Mouse (Mus musculus) intestine, postnatal 0 days (tissue): Measurements from ENCODE around the gene Pdia3. TPM values are rescaled to one million over a fixed set of nuclear protein-coding genes. Genes with fewer than 3 reads are reported as not detected.
"Not testable (repeated sequence)": the region's sequence is repeated elsewhere in the genome, so short reads cannot be mapped to it uniquely, and the experiment has no call there.

Experiments used
- ATAC-seq: fragments of 200-750 bp; cut with Nextera tagmentation; 2 replicates; pipeline ENCODE4 v1.8.0; 2017; ENCODE audit warnings: mild to moderate bottlenecking, moderate TSS enrichment, moderate library complexity
- H3K27ac ChIP-seq: fragments of 300-500 bp; sonication (generic); 2 replicates; pipeline ENCODE4 v1.5.1; 2014; ENCODE audit warnings: mild to moderate bottlenecking, low read depth, low read length, moderate library complexity
- H3K27me3 ChIP-seq: fragments of 300-500 bp; sonication (generic); replicated peaks from 2 replicates; pipeline ENCODE4 v1.6.1; 2014; ENCODE audit warnings: low read length, mixed read lengths; ENCODE audit not compliant: control insufficient read depth, insufficient read depth
- H3K36me3 ChIP-seq: fragments of 300-500 bp; sonication (generic); 2 replicates; pipeline ENCODE4 v1.6.1; 2014; ENCODE audit warnings: mild to moderate bottlenecking, moderate library complexity; ENCODE audit not compliant: control insufficient read depth, insufficient read depth
- H3K4me1 ChIP-seq: fragments of 300-500 bp; sonication (generic); replicated peaks from 2 replicates; pipeline ENCODE4 v1.6.1; 2014; ENCODE audit warnings: antibody characterized with exemption, low read length, mixed read lengths; ENCODE audit not compliant: control insufficient read depth, insufficient read depth
- H3K4me2 ChIP-seq: fragments of 300-500 bp; sonication (generic); replicated peaks from 2 replicates; pipeline ENCODE4 v1.6.1; 2014; ENCODE audit warnings: low read depth, mild to moderate bottlenecking, moderate library complexity
- H3K4me3 ChIP-seq: fragments of 300-500 bp; sonication (generic); 2 replicates; pipeline ENCODE4 v1.5.1; 2014; ENCODE audit warnings: low read depth, low read length
- H3K9ac ChIP-seq: fragments of 300-500 bp; sonication (generic); 2 replicates; pipeline ENCODE4 v1.6.1; 2014; ENCODE audit warnings: mild to moderate bottlenecking, low read depth, low read length
- H3K9me3 ChIP-seq: fragments of 300-500 bp; sonication (generic); 2 replicates; pipeline ENCODE4 v1.6.1; 2016; ENCODE audit warnings: mixed run types; ENCODE audit not compliant: control insufficient read depth
- CTCF ChIP-seq: sonication (generic); IDR thresholded peaks from 2 replicates; pipeline ENCODE4 v1.5.1; 2016; ENCODE audit warnings: low read depth, mild to moderate bottlenecking, control low read depth, antibody characterized with exemption, moderate library complexity
- WGBS: fragments of 180-500 bp; shearing (Covaris S2); extraction: QIAGEN DNeasy Blood & Tissue Kit; methylation state at CpG from one replicate; pipeline ENCODE4 v1.1.7; 2014; 5-methylcytosine and 5-hydroxymethylcytosine counted together
- polyA plus RNA-seq: library from polyadenylated mRNA; unstranded; fragments of >200 nt; fragmentation: Nextera tagmentation; extraction: Ambion mirVana; gene quantifications from 2 replicates; pipeline ENCODE4 v1.2.1, GENCODE M21; 2015

Gene Pdia3
- polyA plus RNA-seq, 1 experiment from 2014 or later, result 353 TPM

DNA sequence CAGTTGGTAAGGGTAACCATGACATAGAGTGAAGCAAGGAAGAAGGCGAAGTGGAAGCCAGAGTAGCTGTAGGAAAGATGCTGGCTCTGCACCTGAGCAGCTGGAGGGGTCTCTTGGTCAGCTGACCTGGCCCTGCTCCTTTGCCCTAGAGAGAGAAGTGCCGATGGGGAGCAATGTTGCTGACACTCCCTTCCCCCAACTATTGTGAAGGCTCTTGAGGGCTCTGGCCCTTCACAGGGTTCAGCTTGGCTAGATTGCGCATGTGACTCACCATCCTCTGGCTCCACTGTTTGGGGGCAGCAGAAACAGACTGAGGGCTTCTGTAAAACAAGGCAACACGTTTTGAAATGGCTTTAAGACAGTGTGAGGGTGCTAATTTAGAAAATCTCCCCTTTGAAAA lies 38.8 kb downstream of the Pdia3 start:
- WGBS, result 69% methylated on average over 4 of the region's 4 CpGs
- TF ChIP-seq CTCF, result no peak
- Histone ChIP-seq H3K27me3 (no peaks in the 10 kb centered on the region), H3K9ac (no peak overlapping the region), H3K9me3 (no peaks in the 10 kb centered on the region), H3K4me1 (0 out of 2 replicates have a peak, but pooled peaks cover 2% of the 10 kb centered on the region), H3K36me3 (peaks cover 23% of the 10 kb centered on the region), H3K4me2 (no peak overlapping the region), H3K4me3 (no peak overlapping the region), H3K27ac (no peak overlapping the region; the same call in 1 of the 2 replicates)
- no peak for ATAC-seq

DNA sequence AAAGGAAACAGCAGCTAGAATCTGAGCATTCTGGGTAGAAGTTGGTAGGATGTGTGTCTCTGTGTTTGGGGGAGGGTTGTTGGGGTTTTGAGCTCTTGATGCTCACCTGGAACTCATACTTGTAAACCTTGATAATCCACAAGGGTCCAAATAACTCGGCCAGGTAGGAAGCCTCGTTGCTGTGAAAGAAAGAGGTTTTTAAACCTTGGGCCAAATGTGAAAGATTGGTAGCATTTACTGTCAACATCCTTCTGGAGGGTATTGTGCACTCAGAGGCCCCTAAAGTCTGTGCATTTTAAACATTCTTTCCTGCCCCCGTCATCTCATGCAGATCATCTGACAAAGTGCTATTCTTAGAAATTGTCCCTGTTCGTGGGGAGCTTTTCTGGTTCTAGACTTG lies 39.4 kb downstream of the Pdia3 start, which contains the start of gene Hypk:
Gene Hypk, plus strand, starts transcription at position 301 of the 400 bp plus-strand sequence.
- Histone ChIP-seq H3K4me1 (0 out of 2 replicates have a peak, but pooled peaks cover 5% of the 10 kb centered on the region), H3K4me2 (no peak within 1 kb of the TSS), H3K27me3 (no peaks in the 10 kb centered on the region), H3K9ac (no peak within 1 kb of the TSS), H3K9me3 (no peaks in the 10 kb centered on the region), H3K27ac (no peak within 1 kb of the TSS; the same call in 1 of the 2 replicates), H3K36me3 (peaks cover 23% of the 10 kb centered on the region), H3K4me3 (no peak within 1 kb of the TSS)
- ATAC-seq, result no peak
- no peak for TF ChIP-seq CTCF
- WGBS, result 69% methylated on average over 4 of the region's 4 CpGs

DNA sequence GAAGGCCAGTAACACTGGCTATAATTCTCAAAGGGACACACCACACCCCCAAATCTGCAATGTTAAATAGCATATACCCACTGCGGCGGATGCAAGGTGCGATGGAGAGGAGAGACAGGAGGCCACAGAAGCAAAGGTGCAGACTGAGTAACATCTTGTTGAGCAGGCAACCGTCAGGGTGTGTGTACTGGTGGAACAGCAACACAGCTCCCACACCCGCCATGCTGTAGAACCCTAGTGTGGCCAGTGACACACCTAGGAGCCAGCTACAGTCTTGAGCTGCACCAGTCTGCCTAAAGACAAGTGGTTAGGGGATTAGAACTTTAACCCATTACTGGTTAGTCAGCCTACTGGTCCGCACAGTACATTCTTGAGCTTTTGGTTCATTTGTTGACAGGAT lies 40.3 kb downstream of the Pdia3 start:
- Histone ChIP-seq H3K9me3 (no peaks in the 10 kb centered on the region), H3K27ac (no peak overlapping the region), H3K4me2 (no peak overlapping the region), H3K36me3 (peaks cover 28% of the 10 kb centered on the region), H3K9ac (no peak overlapping the region), H3K4me3 (no peak overlapping the region), H3K4me1 (0 out of 2 replicates have a peak, but pooled peaks cover 8% of the 10 kb centered on the region), H3K27me3 (no peaks in the 10 kb centered on the region)
- no peak for TF ChIP-seq CTCF
- ATAC-seq, result no peak
- WGBS, result 88% methylated on average over 6 of the region's 6 CpGs

DNA sequence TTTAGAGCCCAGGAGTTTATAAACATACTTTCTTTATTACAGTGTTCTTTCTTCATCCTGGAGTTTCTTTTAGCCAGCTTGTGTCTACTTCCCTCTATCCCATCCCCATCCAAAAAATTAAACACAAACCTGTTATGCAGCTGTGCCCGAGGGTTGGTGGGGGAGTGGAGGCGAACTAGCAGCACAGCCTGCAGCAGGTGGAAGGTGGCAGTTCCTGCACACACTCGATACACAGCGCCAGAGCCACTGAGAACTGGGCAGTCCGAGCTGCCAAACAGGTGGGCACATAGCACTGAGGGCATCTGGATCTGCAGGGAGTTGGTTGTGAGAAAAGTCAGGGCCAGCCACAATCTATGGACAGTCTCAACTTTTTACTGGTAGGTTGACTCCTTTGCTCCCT lies 42.0 kb downstream of the Pdia3 start:
- Histone ChIP-seq H3K4me3 (no peak overlapping the region), H3K4me2 (no peak overlapping the region), H3K9me3 (no peaks in the 10 kb centered on the region), H3K4me1 (0 out of 2 replicates have a peak, but pooled peaks cover 8% of the 10 kb centered on the region), H3K9ac (no peak overlapping the region), H3K27me3 (no peaks in the 10 kb centered on the region), H3K36me3 (peaks cover 28% of the 10 kb centered on the region), H3K27ac (no peak overlapping the region)
- no peak for TF ChIP-seq CTCF
- WGBS, result 82% methylated on average over 5 of the region's 5 CpGs
- no peak for ATAC-seq

DNA sequence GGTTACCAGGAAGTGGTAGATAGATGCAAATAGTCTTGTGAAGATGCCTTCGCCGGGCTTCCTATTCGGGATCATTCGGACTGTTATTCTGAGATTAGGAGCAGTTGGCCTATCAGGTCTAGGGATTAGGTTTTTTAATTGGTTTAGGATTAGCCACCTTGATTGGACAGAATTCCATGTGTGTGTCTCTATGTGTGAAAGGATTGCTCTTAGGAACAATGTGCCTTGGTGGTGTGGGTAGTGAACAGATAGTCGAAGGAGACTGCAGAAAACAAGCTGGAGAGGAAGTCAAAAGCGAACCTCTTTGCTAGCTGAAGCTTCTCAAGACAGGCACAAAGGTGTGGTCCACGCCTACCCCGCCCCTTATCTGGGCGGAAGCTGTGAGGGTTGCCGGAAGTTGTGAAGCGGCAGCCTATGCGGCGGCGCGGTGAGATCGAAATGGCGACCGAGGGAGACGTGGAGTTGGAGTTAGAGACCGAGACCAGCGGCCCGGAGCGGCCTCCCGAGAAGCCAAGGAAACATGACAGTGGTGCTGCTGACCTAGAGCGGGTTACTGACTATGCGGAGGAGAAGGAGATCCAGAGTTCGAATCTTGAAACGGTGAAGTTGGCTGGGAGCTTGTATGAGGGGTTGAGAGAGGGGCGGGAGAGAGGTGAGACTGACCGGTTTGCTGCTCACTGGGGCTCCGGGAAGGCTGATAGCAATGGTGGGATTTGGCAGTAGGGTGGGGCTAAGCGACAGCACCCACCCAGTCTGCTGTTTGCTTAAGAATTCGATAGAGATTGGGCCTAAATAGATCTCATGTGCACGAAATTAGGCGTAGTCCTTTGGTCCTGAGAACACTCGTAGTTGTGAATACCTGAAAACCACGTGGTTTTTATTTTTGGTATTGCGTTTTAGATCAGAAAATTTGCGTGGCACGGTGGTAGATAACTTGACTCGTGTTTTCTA lies 43.4 kb downstream of the Pdia3 start, which contains the start of gene Serinc4:
Gene Serinc4, minus strand, starts transcription at position 90 of the 951 bp plus-strand sequence.
- 0 out of 2 replicates have a peak, but pooled peaks cover 8% of the 10 kb centered on the region for H3K4me1 ChIP-seq
- TF ChIP-seq CTCF, result no peak
- no peaks in the 10 kb centered on the region for H3K9me3 ChIP-seq
- peak within 1 kb of the TSS; percentile 72 for H3K9ac ChIP-seq
- peak; percentile 87 for ATAC-seq
- peak within 1 kb of the TSS; percentile 74 for H3K4me3 ChIP-seq
- peaks cover 23% of the 10 kb centered on the region for H3K36me3 ChIP-seq
- peak within 1 kb of the TSS; percentile 76 for H3K4me2 ChIP-seq
- H3K27ac ChIP-seq, result peak within 1 kb of the TSS; percentile 81
- WGBS, result 2% methylated on average over 41 of the region's 41 CpGs
- no peaks in the 10 kb centered on the region for H3K27me3 ChIP-seq

DNA sequence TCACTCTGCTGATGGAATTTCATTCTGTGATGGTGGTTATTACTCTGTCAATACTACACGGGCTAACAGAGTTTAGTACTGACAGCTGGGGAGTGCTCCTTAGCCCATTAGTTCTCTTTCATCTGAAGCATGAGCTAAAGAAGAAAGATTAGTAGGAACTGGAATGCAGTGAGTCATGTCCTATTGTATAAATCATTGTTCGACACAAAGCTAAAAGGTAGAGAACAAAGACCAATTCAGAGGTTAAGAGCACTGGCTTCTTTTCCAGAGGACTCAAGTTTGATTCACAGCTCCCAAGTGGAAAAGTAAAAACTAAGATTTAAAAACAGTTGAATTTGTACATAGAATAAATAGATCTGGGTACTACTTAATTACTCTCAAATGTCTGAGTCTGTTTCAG lies 46.5 kb downstream of the Pdia3 start:
- no peak for ATAC-seq
- peaks cover 5% of the 10 kb centered on the region; the same call in 1 of the 2 replicates for H3K36me3 ChIP-seq
- no peak overlapping the region for H3K9ac ChIP-seq
- H3K27ac ChIP-seq, result no peak overlapping the region
- no peaks in the 10 kb centered on the region for H3K27me3 ChIP-seq
- 0 out of 2 replicates have a peak, but pooled peaks cover 8% of the 10 kb centered on the region for H3K4me1 ChIP-seq
- no peak overlapping the region for H3K4me2 ChIP-seq
- WGBS, result 46% methylated on average over 2 of the region's 2 CpGs
- no peaks in the 10 kb centered on the region for H3K9me3 ChIP-seq
- TF ChIP-seq CTCF, result no peak
- H3K4me3 ChIP-seq, result no peak overlapping the region

DNA sequence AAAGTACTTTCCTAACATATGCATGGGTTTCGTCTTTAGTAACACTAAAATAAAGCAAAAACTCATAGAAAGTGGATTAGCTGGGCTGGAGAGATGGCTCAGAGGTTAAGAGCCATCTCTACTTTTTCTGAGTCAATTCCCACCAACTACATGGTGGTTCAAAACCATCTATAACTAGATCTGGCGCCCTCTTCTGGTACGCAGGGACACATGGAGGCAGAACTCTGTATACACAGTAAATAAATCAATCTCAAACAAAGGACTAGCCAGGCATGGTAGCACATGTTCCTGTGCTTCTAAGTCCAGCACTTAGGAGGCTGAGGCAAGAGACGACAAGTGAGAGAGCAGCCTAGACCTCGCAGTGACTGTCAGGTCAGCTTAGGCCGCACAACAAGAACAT lies 55.4 kb downstream of the Pdia3 start:
- not testable (repeated sequence) for ATAC-seq, H3K9me3 ChIP-seq, H3K27ac ChIP-seq, H3K4me1 ChIP-seq, H3K4me2 ChIP-seq, H3K36me3 ChIP-seq, H3K9ac ChIP-seq, H3K27me3 ChIP-seq, H3K4me3 ChIP-seq
- 67% methylated on average over 1 of the region's 6 CpGs for WGBS
